Mouse (Mus musculus): ENCODE results near the gene Kcnj4. TPM values are rescaled to one million over a fixed set of nuclear protein-coding genes. Genes with fewer than 3 reads are reported as not detected.

Gene Kcnj4
- total RNA-seq, 2 experiments from 2014 or later = 0.42 TPM; not detected in 1

GRCm38 (mm10) chr15:79513940-79514339 lies 8.9 kb upstream of the Kcnj4 start:
- DNase-seq (ENCODE audit: low spot score in 2 of 2) = no peak

GRCm38 (mm10) chr15:79511553-79512320 lies 6.7 kb upstream of the Kcnj4 start:
- DNase-seq (ENCODE audit: low spot score in 2 of 2) = peak; percentile 79 to 80

- DNase-seq (ENCODE audit: low spot score in 2 of 2) = no peak
These were observed 5.4 kb upstream of the Kcnj4 start for GRCm38 (mm10) chr15:79510425-79510824.

GRCm38 (mm10) chr15:79509998-79510397 lies 5.0 kb upstream of the Kcnj4 start:
- DNase-seq (ENCODE audit: low spot score in 2 of 2) = no peak

- no peak for DNase-seq (ENCODE audit: low spot score in 2 of 2)
These were observed 2.2 kb upstream of the Kcnj4 start for GRCm38 (mm10) chr15:79507055-79507828.

- DNase-seq (ENCODE audit: low spot score in 2 of 2) = no peak
These were observed 1.4 kb upstream of the Kcnj4 start for GRCm38 (mm10) chr15:79506460-79506859.

GRCm38 (mm10) chr15:79505616-79506283 lies 709 bp upstream of the Kcnj4 start:
- peak; percentile 50 to 61 for DNase-seq (ENCODE audit: low spot score in 2 of 2)

GRCm38 (mm10) chr15:79503438-79503837 lies 1.6 kb downstream of the Kcnj4 start:
- DNase-seq (ENCODE audit: low spot score in 2 of 2) = peak in 1 of 2 experiments; percentile 45

GRCm38 (mm10) chr15:79502891-79503341 lies 2.1 kb downstream of the Kcnj4 start:
- DNase-seq (ENCODE audit: low spot score in 2 of 2) = no peak

GRCm38 (mm10) chr15:79500110-79500509 lies 4.9 kb downstream of the Kcnj4 start:
- no peak for DNase-seq (ENCODE audit: low spot score in 2 of 2)

- DNase-seq (ENCODE audit: low spot score in 2 of 2) = no peak
These were observed 11.5 kb downstream of the Kcnj4 start for GRCm38 (mm10) chr15:79493527-79493926.

GRCm38 (mm10) chr15:79489463-79489862 lies 15.6 kb downstream of the Kcnj4 start:
- no peak for DNase-seq (ENCODE audit: low spot score in 2 of 2)

GRCm38 (mm10) chr15:79481181-79481688 lies 23.8 kb downstream of the Kcnj4 start:
- DNase-seq (ENCODE audit: low spot score in 2 of 2) = no peak

- no peak for DNase-seq (ENCODE audit: low spot score in 2 of 2)
These were observed 27.8 kb downstream of the Kcnj4 start for GRCm38 (mm10) chr15:79477227-79477626.

GRCm38 (mm10) chr15:79473638-79474355 lies 31.2 kb downstream of the Kcnj4 start:
- no peak for DNase-seq (ENCODE audit: low spot score in 2 of 2)

GRCm38 (mm10) chr15:79473042-79473441 lies 32.0 kb downstream of the Kcnj4 start:
- no peak for DNase-seq (ENCODE audit: low spot score in 2 of 2)

- no peak for DNase-seq (ENCODE audit: low spot score in 2 of 2)
These were observed 33.9 kb downstream of the Kcnj4 start for GRCm38 (mm10) chr15:79471095-79471494.

- no peak for DNase-seq (ENCODE audit: low spot score in 2 of 2)
These were observed 34.5 kb downstream of the Kcnj4 start for GRCm38 (mm10) chr15:79470583-79470982.

GRCm38 (mm10) chr15:79469577-79469976 lies 35.5 kb downstream of the Kcnj4 start:
- DNase-seq (ENCODE audit: low spot score in 2 of 2) = no peak

- peak; percentile 88 to 91 for DNase-seq (ENCODE audit: low spot score in 2 of 2)
These were observed 38.3 kb downstream of the Kcnj4 start for GRCm38 (mm10) chr15:79466601-79467286.

Measured in adrenal gland, adult 18-20 months (tissue).